Mouse (Mus musculus): Measurements from ENCODE around the gene Olfr934.

Gene Olfr934

GRCm38 (mm10) chr9:38988215-38988614 is at the start of gene Olfr934:
TSS of gene Olfr934 (minus strand) at chr9:38988315.
- DNase-seq (ENCODE audit: low spot score), result no peak

GRCm38 (mm10) chr9:39023277-39023676 is 35.2 kb upstream of the Olfr934 start, which contains the start of gene Olfr146:
TSS of gene Olfr146 (minus strand) at chr9:39023377.
- no peak for DNase-seq (ENCODE audit: low spot score)

GRCm38 (mm10) chr9:38999583-38999982 is 11.5 kb upstream of the Olfr934 start, which contains the start of gene Olfr935:
TSS of gene Olfr935 (minus strand) at chr9:38999683.
- DNase-seq (ENCODE audit: low spot score), result no peak

GRCm38 (mm10) chr9:38972013-38972412 is 16.1 kb downstream of the Olfr934 start, which contains the start of gene Olfr933:
TSS of gene Olfr933 (plus strand) at chr9:38972313.
- DNase-seq (ENCODE audit: low spot score), result no peak

- no peak for DNase-seq (ENCODE audit: low spot score)
Measured at GRCm38 (mm10) chr9:38954124-38954416, 34.0 kb downstream of the Olfr934 start.

- no peak for DNase-seq (ENCODE audit: low spot score)
Measured at GRCm38 (mm10) chr9:38953401-38954123, 34.6 kb downstream of the Olfr934 start.

All from spleen, adult 12 weeks (tissue).